Comparison of ENCODE assay signal across 11 mouse cellular contexts in genomic region chr13:78194135-78194849, GRCm38 (mm10). TPM values are rescaled to one million over a fixed set of nuclear protein-coding genes. Genes with fewer than 3 reads are reported as not detected.
A peak's percentile ranks its signal among the peaks of the same experiment; 100 is the strongest.
DNase-seq lines count a peak whose midpoint lies in the region; ATAC-seq and TF ChIP-seq lines count a peak whose summit lies in the region.
"Had no signal": no experiment of that assay in that cellular context is flagged by ENCODE, and none has a peak within 500 bp of the region (broad histone marks: within the 10 kb centered on the region; RNA-seq: fewer than 3 reads in every experiment).

No protein-coding gene starts in this region.

- TF ChIP-seq CTCF in stomach, postnatal 0 days (IDR thresholded peaks at IDR 0.05; ENCODE audit: low read depth) = no peak

- H3K4me1 ChIP-seq in heart, embryonic 12.5 days (replicated peaks) = peaks cover 13% of the 10 kb centered on the region
- H3K4me1 ChIP-seq in limb, embryonic 10.5 days = peaks cover 42% of the 10 kb centered on the region
- no peaks in the 10 kb centered on the region for H3K4me1 ChIP-seq in stomach, postnatal 0 days (replicated peaks; ENCODE audit: control insufficient read depth, insufficient read depth)

- H3K4me2 ChIP-seq in heart, embryonic 12.5 days = peak overlapping the region; percentile 87
- peak overlapping the region; percentile 64 for H3K4me2 ChIP-seq in stomach, postnatal 0 days (replicated peaks; ENCODE audit: low read depth)

- peak overlapping the region; percentile 58 for H3K4me3 ChIP-seq in heart, embryonic 12.5 days
- peak overlapping the region; percentile 88 for H3K4me3 ChIP-seq in limb, embryonic 10.5 days
- H3K4me3 ChIP-seq in stomach, postnatal 0 days (ENCODE audit: low read depth, low read length) = peak overlapping the region; percentile 48

- no peak for ATAC-seq in heart, embryonic 12.5 days (ENCODE audit: insufficient number of reproducible peaks, low FRiP score)
- no peak for ATAC-seq in stomach, postnatal 0 days (ENCODE audit: low FRiP score, low TSS enrichment)

- DNase-seq in heart, postnatal 4 days = no peak
- DNase-seq in right cerebral cortex, adult 2 months (ENCODE audit: low spot score in 2 of 2) = peak; percentile 46 to 51
- DNase-seq in right cerebral cortex, postnatal 25 days = no peak
- no peak for DNase-seq in limb, embryonic 10.5 days (ENCODE audit: low spot score)
- no peak for DNase-seq in stomach, postnatal 0 days (ENCODE audit: low spot score)
- no peak for DNase-seq in ovary, postnatal 10 days (ENCODE audit: low spot score)
- no peak for DNase-seq in gastrocnemius, postnatal 25 days
- DNase-seq: kidney, adult 9 months had no signal

- TF ChIP-seq EP300 in stomach, postnatal 0 days (optimal IDR thresholded peaks at IDR 0.05) = no peak

- peaks cover 58% of the 10 kb centered on the region for H3K27me3 ChIP-seq in heart, embryonic 12.5 days (replicated peaks)
- peaks cover 73% of the 10 kb centered on the region for H3K27me3 ChIP-seq in limb, embryonic 10.5 days (ENCODE audit: low read depth, poor library complexity, severe bottlenecking)
- H3K27me3 ChIP-seq in stomach, postnatal 0 days (ENCODE audit: control insufficient read depth, insufficient read depth, low read length) = no peaks in the 10 kb centered on the region; the same call in none of the 2 replicates
- H3K27me3 ChIP-seq: CH12.LX had no signal

- H3K36me3 ChIP-seq in heart, embryonic 12.5 days = no peaks in the 10 kb centered on the region
- H3K36me3 ChIP-seq in limb, embryonic 10.5 days = peaks cover 24% of the 10 kb centered on the region
- no peaks in the 10 kb centered on the region; the same call in 1 of the 2 replicates for H3K36me3 ChIP-seq in stomach, postnatal 0 days (ENCODE audit: control insufficient read depth, insufficient read depth, low read length)

- H3K9me3 ChIP-seq in heart, embryonic 12.5 days (replicated peaks) = no peaks in the 10 kb centered on the region
- H3K9me3 ChIP-seq in limb, embryonic 10.5 days (replicated peaks) = no peaks in the 10 kb centered on the region
- no peaks in the 10 kb centered on the region for H3K9me3 ChIP-seq in stomach, postnatal 0 days (ENCODE audit: control insufficient read depth, low read length)

- 24% methylated on average over 19 of the region's 26 CpGs for WGBS in heart, embryonic 12.5 days
- 4% methylated on average over 23 of the region's 26 CpGs for WGBS in limb, embryonic 10.5 days
- 16% methylated on average over 17 of the region's 26 CpGs for WGBS in stomach, postnatal 0 days

- no peak overlapping the region for H3K27ac ChIP-seq in heart, embryonic 12.5 days (ENCODE audit: poor library complexity, severe bottlenecking)
- peak overlapping the region; percentile 87 for H3K27ac ChIP-seq in limb, embryonic 10.5 days
- 0 out of 2 replicates have a peak overlapping the region, but pooled peaks have one; percentile 13 for H3K27ac ChIP-seq in stomach, postnatal 0 days (replicated peaks)

- H3K9ac ChIP-seq in heart, embryonic 12.5 days = peak overlapping the region; percentile 63
- peak overlapping the region; percentile 68 for H3K9ac ChIP-seq in stomach, postnatal 0 days (ENCODE audit: low read length)

RNA-seq across cellular contexts. Expression of gene Nr2f1, which starts 5.3 kb away (rescaled TPM):
- polyA plus RNA-seq in heart, embryonic 12.5 days (2016; fragmentation: Nextera tagmentation; extraction: Ambion mirVana) = 5.0 and 6.7 TPM in 2 replicates
- 1 to 10 TPM; 4.6 to 4.8 TPM for total RNA-seq in heart, postnatal 4 days (2021)
- 18.2 and 19.6 TPM in 2 replicates for polyA plus RNA-seq in limb, embryonic 10.5 days (2016; fragmentation: Nextera tagmentation; extraction: Ambion mirVana)
- polyA plus RNA-seq in stomach, postnatal 0 days (2015; fragmentation: Nextera tagmentation; extraction: Ambion mirVana) = 5.8 and 6.3 TPM in 2 replicates
- total RNA-seq in gastrocnemius, postnatal 25 days (2021) = under 1 TPM; 0.80 to 0.95 TPM
- total RNA-seq: CH12.LX; monocyte, adult 5-6 weeks had no signal

Comparison
In these comparisons a context has a peak if more than half of its experiments do, and no peak if none do; other contexts are left out.
1. DNase-seq: peak in right cerebral cortex, adult 2 months (2 of 2); none in heart, postnatal 4 days (single experiment), right cerebral cortex, postnatal 25 days (single experiment), limb, embryonic 10.5 days (single experiment), stomach, postnatal 0 days (single experiment), ovary, postnatal 10 days (single experiment) and gastrocnemius, postnatal 25 days (single experiment).
2. Peak in every context shown above with its lines, with median percentiles within 50 percentile points of each other: H3K4me3 ChIP-seq.